Mouse (Mus musculus): ENCODE data around the gene Kcnd2.
"Not testable (repeated sequence)": the region's sequence is repeated elsewhere in the genome, so short reads cannot be mapped to it uniquely, and the experiment has no call there.

Gene Kcnd2
- long read RNA-seq, experiment 1, result 0 reads
- long read RNA-seq, experiment 2, partial matches to known transcripts, result 0 of 4 reads
- long read RNA-seq, experiment 2, other reads (novel, unspliced or antisense), result 4 of 4 reads

GRCm38 (mm10) chr6:21215491-21216191, at the start of gene Kcnd2:
Gene Kcnd2, plus strand, starts transcription at chr6:21215503.
- intact Hi-C loops (cut with DNase I), result loop anchor here (5.0 kb wide), 1 partner anchor 317 kb away; no protein-coding TSS in a partner anchor

DNA sequence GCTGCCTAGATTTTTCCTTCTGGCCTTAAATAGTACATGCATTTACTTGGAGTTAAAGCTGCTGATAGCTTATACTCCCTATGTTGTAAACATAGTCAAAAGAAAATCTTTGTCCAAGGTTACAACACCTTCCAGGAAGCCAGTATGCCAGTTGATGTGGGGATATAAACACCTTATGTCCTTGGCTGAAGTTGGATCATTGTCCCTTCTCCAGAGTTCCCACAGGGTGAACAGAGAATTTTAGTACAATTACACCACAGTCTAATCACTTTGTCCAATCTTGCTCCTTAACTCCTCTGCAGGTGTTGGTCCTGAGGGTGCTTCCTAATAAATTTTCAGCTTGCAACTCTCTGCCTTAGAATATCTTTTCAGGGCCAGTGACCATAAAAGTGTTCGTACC, 48.7 kb upstream of the Kcnd2 start:
- intact Hi-C loops (cut with DNase I), result no loop called here

DNA sequence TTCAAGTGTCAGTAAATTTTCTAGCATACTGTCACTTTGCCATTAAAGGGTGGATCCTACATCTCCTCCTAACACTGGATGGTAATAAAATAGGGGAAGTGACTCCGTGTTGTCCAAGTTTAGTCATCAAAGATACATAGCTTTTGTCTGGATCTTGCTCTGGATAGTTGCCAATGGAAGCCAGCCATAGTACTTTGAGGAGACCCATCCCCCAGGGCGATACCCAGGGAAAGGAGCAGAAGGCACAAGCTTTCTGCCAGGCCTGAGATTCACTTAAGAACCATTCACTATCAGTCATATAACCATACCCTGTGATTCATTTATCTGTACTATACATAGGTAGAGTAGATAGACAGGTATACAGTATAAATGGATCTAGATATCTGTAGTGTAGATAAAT, 20.0 kb upstream of the Kcnd2 start:
- intact Hi-C loops (cut with DNase I), result no loop called here

- intact Hi-C loops (cut with DNase I), result loop anchor here (2.0 kb wide), 1 partner anchor 371 kb away; no protein-coding TSS in a partner anchor
Measured at GRCm38 (mm10) chr6:21213865-21214672, 1.2 kb upstream of the Kcnd2 start.

DNA sequence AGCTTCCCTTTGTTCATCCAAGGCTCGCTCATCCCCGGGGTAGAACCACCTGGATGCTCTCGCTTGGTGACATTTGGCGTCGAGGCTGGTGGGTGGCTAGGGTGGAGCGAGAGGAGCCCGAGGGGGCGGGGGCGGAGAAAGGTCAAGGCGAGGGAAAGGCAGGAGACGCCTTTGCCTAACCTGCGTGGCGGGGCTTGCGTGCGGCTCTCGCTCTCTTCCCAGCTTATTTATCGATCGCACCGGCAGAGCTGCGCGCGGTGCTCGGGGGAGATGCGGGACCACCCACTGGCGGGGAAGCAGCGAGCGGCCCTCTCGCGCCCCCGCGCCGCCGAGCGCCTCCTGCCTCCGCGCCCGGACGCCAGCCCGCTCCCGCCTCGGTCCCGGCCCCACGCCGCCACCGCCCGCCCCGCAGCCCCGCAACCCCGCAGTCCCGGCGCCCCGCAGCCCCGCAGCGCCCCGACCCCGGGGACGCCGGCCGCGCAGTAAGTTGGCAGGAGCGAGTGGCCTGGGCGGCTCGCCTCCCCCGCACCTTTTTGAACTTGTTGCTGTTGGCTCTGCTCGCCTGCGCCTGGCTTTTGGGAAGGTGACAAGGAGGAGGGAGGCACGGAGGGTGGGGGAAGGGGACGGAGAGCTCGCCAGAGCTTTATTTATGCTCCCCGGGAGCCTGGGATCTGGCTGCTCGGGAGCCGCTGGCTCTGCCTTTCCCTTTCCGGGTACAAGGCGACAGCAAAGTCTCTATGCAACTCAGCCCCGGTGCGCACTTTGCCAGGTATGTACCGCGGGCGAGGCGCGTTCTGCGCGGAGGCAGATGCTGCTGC, 421 bp upstream of the Kcnd2 start:
- intact Hi-C loops (cut with DNase I), result loop anchor here (5.0 kb wide), 1 partner anchor 317 kb away; no protein-coding TSS in a partner anchor

DNA sequence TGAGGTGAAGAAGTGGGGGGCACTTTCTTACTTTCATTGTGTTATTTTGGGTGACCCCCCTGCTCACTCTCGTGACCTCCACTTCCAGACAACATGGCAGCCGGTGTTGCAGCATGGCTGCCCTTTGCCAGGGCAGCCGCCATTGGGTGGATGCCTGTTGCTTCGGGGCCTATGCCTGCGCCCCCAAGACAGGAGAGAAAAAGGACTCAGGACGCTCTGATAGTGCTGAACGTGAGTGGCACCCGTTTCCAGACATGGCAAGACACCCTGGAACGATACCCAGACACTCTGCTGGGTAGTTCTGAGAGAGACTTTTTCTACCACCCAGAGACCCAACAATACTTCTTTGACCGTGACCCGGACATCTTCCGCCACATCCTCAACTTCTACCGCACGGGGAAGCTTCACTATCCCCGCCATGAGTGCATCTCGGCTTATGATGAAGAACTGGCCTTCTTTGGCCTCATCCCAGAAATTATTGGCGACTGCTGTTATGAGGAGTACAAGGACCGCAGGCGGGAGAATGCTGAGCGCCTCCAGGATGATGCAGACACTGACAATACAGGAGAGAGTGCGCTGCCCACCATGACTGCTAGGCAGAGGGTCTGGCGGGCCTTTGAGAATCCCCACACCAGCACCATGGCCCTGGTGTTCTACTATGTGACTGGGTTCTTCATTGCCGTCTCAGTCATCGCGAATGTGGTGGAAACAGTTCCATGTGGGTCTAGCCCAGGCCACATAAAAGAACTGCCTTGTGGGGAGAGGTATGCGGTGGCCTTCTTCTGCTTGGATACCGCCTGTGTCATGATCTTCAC, 1.1 kb downstream of the Kcnd2 start:
- intact Hi-C loops (cut with DNase I), result loop anchor here (5.0 kb wide), 1 partner anchor 316 kb away; no protein-coding TSS in a partner anchor

GRCm38 (mm10) chr6:21217156-21217555, 1.9 kb downstream of the Kcnd2 start:
- intact Hi-C loops (cut with DNase I), result loop anchor here (5.0 kb wide), 1 partner anchor 315 kb away; no protein-coding TSS in a partner anchor

DNA sequence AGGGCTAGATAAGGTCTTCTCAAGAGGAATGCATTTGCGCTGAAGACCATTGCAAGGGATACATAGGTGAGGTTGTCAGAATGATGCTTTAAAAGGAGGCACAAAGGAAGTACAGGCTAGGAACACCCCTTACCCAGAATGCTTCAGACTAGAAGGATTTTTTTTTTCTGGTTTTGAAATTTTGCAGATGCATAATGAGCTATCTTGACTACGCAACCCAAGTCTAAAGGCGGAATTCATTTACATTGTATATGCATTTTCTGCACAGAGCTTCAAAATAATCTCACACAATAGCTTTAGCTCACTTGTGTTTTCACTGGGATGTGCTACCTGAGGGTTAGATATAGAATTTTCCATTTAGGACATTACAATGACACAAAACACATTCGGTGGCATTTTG, 10.8 kb downstream of the Kcnd2 start:
- intact Hi-C loops (cut with DNase I), result no loop called here

GRCm38 (mm10) chr6:21259031-21259430, 43.7 kb downstream of the Kcnd2 start:
- intact Hi-C loops (cut with DNase I), result no loop called here

GRCm38 (mm10) chr6:21267897-21268296, 52.6 kb downstream of the Kcnd2 start:
- intact Hi-C loops (cut with DNase I), result no loop called here

- intact Hi-C loops (cut with DNase I), result no loop called here
Measured at GRCm38 (mm10) chr6:21277343-21277933, 62.1 kb downstream of the Kcnd2 start.

- intact Hi-C loops (cut with DNase I), result no loop called here
Measured at GRCm38 (mm10) chr6:21304943-21305342, 89.6 kb downstream of the Kcnd2 start.

- intact Hi-C loops (cut with DNase I), result no loop called here
Measured at GRCm38 (mm10) chr6:21310159-21310558, 94.9 kb downstream of the Kcnd2 start.

- intact Hi-C loops (cut with DNase I), result no loop called here
Measured at GRCm38 (mm10) chr6:21321407-21321806, 106.1 kb downstream of the Kcnd2 start.

- intact Hi-C loops (cut with DNase I), result no loop called here
Measured at GRCm38 (mm10) chr6:21322211-21322610, 106.9 kb downstream of the Kcnd2 start.

DNA sequence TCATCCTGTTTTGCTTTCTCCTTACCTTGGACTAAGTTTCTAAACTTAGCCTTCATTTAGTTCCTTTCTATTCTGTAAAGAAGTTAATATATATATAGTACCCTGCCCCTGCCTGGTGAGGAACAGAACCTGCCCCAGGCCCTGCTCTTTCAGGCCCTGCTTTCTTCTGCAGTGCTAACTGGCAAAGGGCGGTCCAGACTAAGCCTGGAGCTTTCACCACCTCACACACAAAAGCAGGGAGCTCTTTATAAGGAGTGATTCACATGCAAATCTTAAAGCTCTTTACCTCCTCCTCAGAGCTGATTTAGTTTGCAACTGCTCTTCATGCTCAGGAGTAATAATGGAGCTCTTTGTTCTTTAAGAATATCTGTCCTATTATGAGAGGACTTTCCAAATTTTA, 109.9 kb downstream of the Kcnd2 start:
- intact Hi-C loops (cut with DNase I), result no loop called here

GRCm38 (mm10) chr6:21327081-21327737, 111.9 kb downstream of the Kcnd2 start:
- intact Hi-C loops (cut with DNase I), result no loop called here

- intact Hi-C loops (cut with DNase I), result not testable (repeated sequence)
Measured at GRCm38 (mm10) chr6:21385298-21385697, 170.0 kb downstream of the Kcnd2 start.

GRCm38 (mm10) chr6:21391776-21392175, 176.5 kb downstream of the Kcnd2 start:
- intact Hi-C loops (cut with DNase I), result no loop called here
